Mouse (Mus musculus) forebrain, embryonic 10.5 days (tissue): ENCODE data around the gene Trio. TPM values are rescaled to one million over a fixed set of nuclear protein-coding genes. Genes with fewer than 3 reads are reported as not detected.

ENCODE experiments used
- DNase-seq: peaks from one replicate; pipeline ENCODE4 v3.0.0-alpha.2; 2017; ENCODE audit warnings: low spot score; ENCODE audit errors: extremely low spot score
- H3K27ac ChIP-seq: fragments of 300-500 bp; sonication (generic); 2 replicates; pipeline ENCODE4 v1.5.1; 2016; ENCODE audit warnings: mild to moderate bottlenecking
- H3K27me3 ChIP-seq: fragments of 300-500 bp; sonication (generic); 2 replicates; pipeline ENCODE4 v1.6.1; 2016; ENCODE audit warnings: mild to moderate bottlenecking; ENCODE audit not compliant: poor library complexity, severe bottlenecking
- H3K36me3 ChIP-seq: fragments of 300-500 bp; sonication (generic); replicated peaks from 2 replicates; pipeline ENCODE4 v1.6.1; 2016; ENCODE audit warnings: mild to moderate bottlenecking, moderate library complexity
- H3K4me1 ChIP-seq: fragments of 300-500 bp; sonication (generic); 2 replicates; pipeline ENCODE4 v1.6.1; 2016
- H3K4me3 ChIP-seq: fragments of 300-500 bp; sonication (generic); 2 replicates; pipeline ENCODE4 v1.5.1; 2016; ENCODE audit warnings: mild to moderate bottlenecking, moderate library complexity
- H3K9me3 ChIP-seq: fragments of 300-500 bp; sonication (generic); 2 replicates; pipeline ENCODE4 v1.6.1; 2016; ENCODE audit warnings: mild to moderate bottlenecking, moderate library complexity
- WGBS: fragments of 180-500 bp; shearing (Covaris S2); methylation state at CpG from one replicate; pipeline ENCODE4 v1.1.7; 2016; 5-methylcytosine and 5-hydroxymethylcytosine counted together
- polyA plus RNA-seq: library from polyadenylated mRNA; unstranded; fragments of >200 nt; fragmentation: Nextera tagmentation; extraction: Ambion mirVana; gene quantifications from 2 replicates; pipeline ENCODE4 v1.2.1, GENCODE M21; 2016

The Trio gene
- polyA plus RNA-seq, 1 experiment from 2014 or later, result 29.2 TPM

DNA sequence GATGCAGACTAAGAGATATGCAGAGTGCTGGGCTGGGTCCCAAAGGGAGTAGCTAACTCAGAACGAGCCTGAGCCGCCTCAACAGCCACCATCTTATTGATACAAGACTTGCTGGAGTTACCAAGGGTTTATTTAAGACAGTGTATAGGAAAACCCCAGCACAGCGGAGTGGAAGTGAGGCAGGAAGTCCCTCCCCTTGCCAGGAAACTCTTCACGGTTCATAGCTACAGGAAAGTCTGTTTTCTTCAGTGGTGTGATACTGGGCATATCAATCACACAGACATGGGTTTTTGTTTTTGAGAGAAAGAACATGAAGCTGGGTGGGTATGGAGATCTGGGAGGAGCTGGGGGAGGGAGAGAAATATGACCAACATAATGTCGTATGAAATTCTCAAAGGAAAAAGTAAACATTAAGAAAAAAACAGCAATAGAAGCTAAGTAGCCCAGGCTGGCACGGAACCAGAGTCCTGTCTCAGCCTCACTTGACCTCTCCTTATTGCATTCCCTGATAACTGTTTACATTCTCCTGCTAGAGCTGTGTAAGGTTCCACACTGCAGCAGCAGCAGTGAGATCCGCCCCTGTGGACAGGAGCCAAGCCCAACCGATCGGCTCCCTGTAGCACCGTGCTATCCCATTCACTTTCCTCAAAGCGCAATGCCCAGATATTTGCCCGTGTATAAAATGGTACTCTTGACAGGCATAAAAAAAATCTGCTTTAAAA, 240.2 kb downstream of the Trio start:
- Histone ChIP-seq H3K36me3 (0 out of 2 replicates have a peak, but pooled peaks cover 3% of the 10 kb centered on the region), H3K4me1 (peaks cover 100% of the 10 kb centered on the region), H3K9me3 (no peaks in the 10 kb centered on the region), H3K4me3 (peak overlapping the region; percentile 7; the same call in 1 of the 2 replicates), H3K27ac (peak overlapping the region; percentile 89), H3K27me3 (no peaks in the 10 kb centered on the region)
- 78% methylated on average over 12 of the region's 12 CpGs for WGBS
- no peak for DNase-seq

DNA sequence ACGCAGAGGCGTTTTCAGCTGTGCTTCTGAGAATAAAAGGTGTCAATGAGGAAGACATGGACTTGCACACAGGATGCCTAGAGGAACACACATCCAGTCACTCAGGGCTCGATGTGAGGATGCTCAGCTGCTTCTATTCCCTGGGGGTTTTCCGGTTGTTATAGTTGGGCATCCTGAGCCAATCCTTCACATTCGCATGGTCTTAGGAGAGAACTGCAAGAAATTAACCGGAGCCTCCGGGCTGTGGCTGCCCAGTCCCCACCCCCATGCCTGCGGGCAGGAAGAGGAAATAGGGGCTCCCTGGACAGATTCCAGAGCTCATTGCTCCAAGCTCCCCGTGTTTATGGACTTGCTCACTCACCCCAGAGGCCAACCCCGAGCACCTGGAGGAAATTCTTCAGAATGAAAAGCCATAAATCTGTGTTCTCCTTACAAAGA, 241.5 kb downstream of the Trio start:
- peak overlapping the region; percentile 4; the same call in 1 of the 2 replicates for H3K4me3 ChIP-seq
- H3K4me1 ChIP-seq, result peaks cover 100% of the 10 kb centered on the region
- H3K27me3 ChIP-seq, result no peaks in the 10 kb centered on the region
- no peak for DNase-seq
- 0 out of 2 replicates have a peak, but pooled peaks cover 3% of the 10 kb centered on the region for H3K36me3 ChIP-seq
- peak overlapping the region; percentile 89 for H3K27ac ChIP-seq
- H3K9me3 ChIP-seq, result no peaks in the 10 kb centered on the region
- 43% methylated on average over 10 of the region's 10 CpGs for WGBS

DNA sequence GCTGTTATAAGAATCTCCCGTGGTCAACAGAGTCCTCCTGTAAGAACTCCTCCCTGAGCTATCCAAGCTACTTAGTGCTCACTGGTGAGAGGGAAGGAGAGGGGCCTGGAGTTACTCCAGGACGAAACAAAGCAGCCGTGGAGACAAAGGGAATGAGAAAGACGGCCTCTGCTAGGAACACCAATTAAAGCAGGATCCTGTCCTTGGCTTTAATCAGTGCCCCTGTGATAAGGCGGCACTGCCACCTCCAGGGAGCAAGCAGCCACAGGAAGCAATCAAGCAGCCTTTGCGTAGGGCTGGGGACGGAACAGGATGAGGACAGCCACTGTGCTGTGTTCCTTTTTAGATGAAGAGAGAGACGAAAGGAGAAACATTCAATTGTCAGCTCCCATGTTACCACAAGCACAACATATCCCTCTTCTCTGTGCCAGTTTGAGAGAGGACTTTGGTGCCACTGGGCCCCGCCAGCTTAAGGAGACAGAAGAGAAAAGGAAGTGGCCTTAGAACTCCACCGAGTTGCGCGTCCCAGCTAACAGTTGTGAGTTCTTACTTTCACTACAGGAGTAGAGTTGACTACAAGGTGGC, 242.0 kb downstream of the Trio start:
- WGBS, result 24% methylated on average over 12 of the region's 12 CpGs
- peak overlapping the region; percentile 4; the same call in 1 of the 2 replicates for H3K4me3 ChIP-seq
- H3K27ac ChIP-seq, result peak overlapping the region; percentile 89
- H3K36me3 ChIP-seq, result 0 out of 2 replicates have a peak, but pooled peaks cover 3% of the 10 kb centered on the region
- H3K4me1 ChIP-seq, result peaks cover 100% of the 10 kb centered on the region
- no peaks in the 10 kb centered on the region for H3K9me3 ChIP-seq
- no peaks in the 10 kb centered on the region for H3K27me3 ChIP-seq
- DNase-seq, result peak; percentile 63

DNA sequence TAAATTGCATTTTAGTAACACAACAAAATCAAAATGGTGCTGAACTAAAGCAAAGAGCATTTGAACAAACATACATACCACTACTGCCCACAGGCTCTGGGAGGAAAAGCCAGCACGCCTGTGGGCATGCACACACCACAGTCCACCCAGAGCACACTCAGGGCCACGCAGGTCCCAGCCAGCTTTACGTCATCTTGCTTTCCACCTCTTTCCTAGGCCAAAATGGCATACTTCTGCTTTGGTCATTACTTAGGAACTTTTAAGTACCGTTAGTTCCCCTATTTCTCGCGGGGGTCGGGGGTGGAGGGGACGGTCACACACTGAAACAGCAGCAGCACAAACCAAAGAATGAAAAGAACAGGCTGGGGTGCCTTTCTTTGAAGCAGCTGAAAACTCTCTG, 242.6 kb downstream of the Trio start:
- H3K36me3 ChIP-seq, result 0 out of 2 replicates have a peak, but pooled peaks cover 3% of the 10 kb centered on the region
- peaks cover 100% of the 10 kb centered on the region for H3K4me1 ChIP-seq
- H3K27ac ChIP-seq, result peak overlapping the region; percentile 89
- 24% methylated on average over 8 of the region's 8 CpGs for WGBS
- H3K9me3 ChIP-seq, result no peaks in the 10 kb centered on the region
- H3K27me3 ChIP-seq, result no peaks in the 10 kb centered on the region
- DNase-seq, result peak; percentile 37
- peak overlapping the region; percentile 4; the same call in 1 of the 2 replicates for H3K4me3 ChIP-seq

DNA sequence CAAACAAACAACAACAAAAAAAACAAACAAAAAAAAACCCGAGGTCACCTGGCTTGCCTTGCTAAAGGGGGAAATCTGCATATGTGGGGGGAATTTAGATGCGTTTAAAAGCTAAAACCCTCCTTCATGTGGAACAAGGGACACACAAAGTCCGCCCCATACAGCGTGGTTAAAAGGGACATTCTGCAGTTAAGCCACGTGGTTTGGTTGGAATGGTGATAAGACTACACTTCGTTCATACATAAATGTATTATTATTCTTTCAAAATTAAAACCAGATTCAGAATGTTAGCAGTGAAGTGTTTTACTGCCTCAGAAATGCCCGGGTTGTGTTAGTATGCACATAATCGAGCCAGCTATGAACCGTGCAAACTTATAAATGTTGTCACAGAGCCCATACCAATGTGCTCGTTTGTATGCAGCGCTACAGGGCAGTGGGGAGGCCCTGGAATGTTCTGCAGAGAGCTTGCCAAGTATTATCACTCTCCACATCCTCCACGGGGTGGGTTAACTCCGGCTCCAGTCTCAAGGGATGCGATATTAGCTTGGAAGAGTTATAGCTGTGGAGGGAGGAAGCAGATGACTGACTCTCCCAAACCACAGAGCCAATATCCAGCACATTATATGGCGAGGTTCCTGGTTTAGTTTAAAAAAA, 243.1 kb downstream of the Trio start:
- H3K9me3 ChIP-seq, result no peaks in the 10 kb centered on the region
- H3K4me1 ChIP-seq, result peaks cover 100% of the 10 kb centered on the region
- 72% methylated on average over 15 of the region's 15 CpGs for WGBS
- 0 out of 2 replicates have a peak, but pooled peaks cover 3% of the 10 kb centered on the region for H3K36me3 ChIP-seq
- H3K4me3 ChIP-seq, result no peak overlapping the region
- DNase-seq, result no peak
- peak overlapping the region; percentile 89 for H3K27ac ChIP-seq
- H3K27me3 ChIP-seq, result no peaks in the 10 kb centered on the region

DNA sequence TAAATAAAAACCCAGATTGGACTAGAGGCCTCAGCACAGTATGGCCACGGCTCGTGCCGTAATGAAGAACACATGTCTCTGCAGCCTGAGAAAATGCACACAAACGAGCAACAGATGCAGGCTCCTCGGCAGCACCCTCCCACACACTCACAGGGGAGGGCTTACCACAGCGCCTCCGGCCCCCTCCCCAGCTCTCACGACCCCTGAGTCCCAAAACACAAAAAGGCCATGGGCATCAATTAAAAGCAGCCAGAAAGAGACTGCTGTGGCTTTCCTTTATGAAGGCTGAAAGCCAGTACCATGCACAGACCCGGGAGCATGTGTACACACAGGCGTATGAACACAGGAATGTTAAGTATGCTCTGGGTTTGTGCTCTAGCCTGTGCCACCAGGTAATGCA, 245.8 kb downstream of the Trio start:
- H3K27ac ChIP-seq, result peak overlapping the region; percentile 89
- no peaks in the 10 kb centered on the region for H3K9me3 ChIP-seq
- DNase-seq, result peak; percentile 58
- 0 out of 2 replicates have a peak, but pooled peaks cover 6% of the 10 kb centered on the region for H3K36me3 ChIP-seq
- no peak overlapping the region; the same call in 1 of the 2 replicates for H3K4me3 ChIP-seq
- H3K4me1 ChIP-seq, result peaks cover 91% of the 10 kb centered on the region
- no peaks in the 10 kb centered on the region for H3K27me3 ChIP-seq
- 32% methylated on average over 10 of the region's 10 CpGs for WGBS

DNA sequence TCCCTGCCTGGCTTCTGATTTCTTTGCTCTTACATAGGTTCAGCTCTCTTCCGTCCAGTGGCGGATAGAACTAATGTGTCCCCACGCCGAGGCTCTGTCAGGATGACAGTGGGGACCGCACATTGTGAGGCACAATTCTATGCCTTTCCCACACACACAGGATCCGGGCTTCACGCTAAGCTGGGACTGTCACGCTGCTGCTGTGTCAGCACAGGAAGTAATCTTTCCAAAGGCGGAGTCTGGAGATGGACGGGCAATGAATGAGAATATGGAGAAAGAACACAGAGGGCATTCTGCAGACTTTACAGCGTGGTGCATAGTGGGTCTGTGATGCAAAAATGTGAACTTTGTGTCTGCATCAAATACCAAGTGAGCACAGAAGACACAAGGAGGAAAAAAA, 246.2 kb downstream of the Trio start:
- H3K27ac ChIP-seq, result peak overlapping the region; percentile 89
- no peaks in the 10 kb centered on the region for H3K27me3 ChIP-seq
- no peaks in the 10 kb centered on the region for H3K9me3 ChIP-seq
- DNase-seq, result no peak
- whole genome bisulfite sequencing, result 66% methylated on average over 11 of the region's 11 CpGs
- H3K4me3 ChIP-seq, result no peak overlapping the region
- H3K4me1 ChIP-seq, result peaks cover 88% of the 10 kb centered on the region
- peaks cover 8% of the 10 kb centered on the region for H3K36me3 ChIP-seq

DNA sequence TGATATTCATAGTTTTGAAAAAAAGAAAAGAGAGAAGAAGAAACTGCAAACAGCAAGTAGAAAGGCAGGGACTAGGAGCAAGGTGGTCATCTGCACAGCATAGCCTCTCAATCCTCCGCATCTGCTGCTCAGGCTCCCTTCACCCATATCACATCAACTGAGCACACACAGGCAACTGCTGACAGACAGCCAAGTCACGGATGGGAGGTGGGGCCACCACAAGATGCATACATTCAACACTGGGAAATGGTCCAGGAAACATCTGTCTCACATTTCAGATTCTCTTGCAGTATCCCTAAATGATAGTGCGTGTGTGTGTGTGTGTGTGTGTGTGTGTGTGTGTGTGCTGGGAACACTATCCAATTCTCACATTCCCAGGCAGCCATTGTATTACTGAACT, 247.4 kb downstream of the Trio start:
- Histone ChIP-seq H3K36me3 (peaks cover 20% of the 10 kb centered on the region), H3K4me3 (no peak overlapping the region), H3K9me3 (no peaks in the 10 kb centered on the region), H3K27me3 (no peaks in the 10 kb centered on the region), H3K4me1 (peaks cover 76% of the 10 kb centered on the region), H3K27ac (peak overlapping the region; percentile 89)
- no peak for DNase-seq
- whole genome bisulfite sequencing, result 49% methylated on average over 3 of the region's 3 CpGs

DNA sequence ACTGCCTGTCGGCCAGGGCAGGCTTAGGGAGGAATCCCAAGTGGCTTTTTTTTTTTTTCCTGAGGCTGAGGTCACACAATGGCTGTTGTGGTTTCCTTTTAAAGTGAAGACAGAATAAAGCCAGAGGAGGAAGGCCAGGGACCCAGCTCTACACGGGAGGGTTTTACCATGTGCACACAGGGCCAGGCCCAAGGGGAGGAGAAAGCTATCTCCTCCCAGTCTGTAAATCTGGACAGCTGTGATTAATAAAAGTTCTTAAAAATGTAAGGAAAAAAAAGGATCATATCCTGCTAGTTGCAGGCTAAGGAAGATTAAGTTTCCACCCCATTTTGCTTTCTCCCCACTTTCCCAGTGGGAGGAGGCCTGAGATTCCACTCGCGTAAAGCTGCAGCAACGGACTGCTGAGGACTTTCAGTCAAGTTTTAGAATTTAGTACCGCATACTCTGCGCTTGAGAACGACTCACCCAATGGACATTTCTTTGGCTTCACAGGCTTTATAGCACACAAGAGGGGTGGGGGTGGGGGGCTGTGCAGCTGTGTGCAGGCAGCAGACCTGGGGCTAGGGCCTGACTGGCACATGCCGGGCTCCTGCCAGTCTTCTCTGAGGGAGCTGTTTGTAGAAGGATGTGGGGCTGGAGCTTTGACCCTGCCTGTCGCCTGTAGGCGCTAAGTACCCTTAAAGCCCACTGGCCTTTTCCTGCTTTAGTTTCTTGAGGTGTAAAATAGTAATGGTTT, 248.0 kb downstream of the Trio start:
- Histone ChIP-seq H3K27me3 (no peaks in the 10 kb centered on the region), H3K36me3 (peaks cover 26% of the 10 kb centered on the region), H3K4me3 (no peak overlapping the region), H3K9me3 (no peaks in the 10 kb centered on the region), H3K4me1 (peaks cover 70% of the 10 kb centered on the region), H3K27ac (peak overlapping the region; percentile 89)
- no peak for DNase-seq
- 40% methylated on average over 11 of the region's 11 CpGs for WGBS

DNA sequence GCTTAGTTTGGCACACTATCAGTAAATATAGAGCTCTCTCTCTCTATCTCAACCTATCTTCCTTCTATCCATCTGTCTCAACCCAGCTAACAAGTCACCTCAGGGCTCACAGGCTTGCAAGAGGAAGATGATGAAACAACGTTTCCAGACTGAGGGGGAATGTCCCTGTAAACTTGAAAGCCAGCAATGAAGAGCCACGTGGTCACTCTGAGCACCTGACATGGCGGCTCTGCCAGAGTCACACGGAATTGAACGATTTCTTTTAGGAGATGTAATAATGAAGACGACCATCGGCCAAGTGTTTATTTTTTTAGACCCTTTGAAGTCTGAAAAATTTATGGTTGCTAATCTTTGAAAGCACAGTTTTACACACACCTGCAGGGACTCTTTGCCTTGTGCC, 251.2 kb downstream of the Trio start:
- DNase-seq, result no peak
- H3K27ac ChIP-seq, result no peak overlapping the region
- H3K4me3 ChIP-seq, result no peak overlapping the region
- no peaks in the 10 kb centered on the region for H3K9me3 ChIP-seq
- 91% methylated on average over 7 of the region's 7 CpGs for WGBS
- H3K36me3 ChIP-seq, result peaks cover 53% of the 10 kb centered on the region
- no peaks in the 10 kb centered on the region for H3K27me3 ChIP-seq
- H3K4me1 ChIP-seq, result peaks cover 60% of the 10 kb centered on the region

DNA sequence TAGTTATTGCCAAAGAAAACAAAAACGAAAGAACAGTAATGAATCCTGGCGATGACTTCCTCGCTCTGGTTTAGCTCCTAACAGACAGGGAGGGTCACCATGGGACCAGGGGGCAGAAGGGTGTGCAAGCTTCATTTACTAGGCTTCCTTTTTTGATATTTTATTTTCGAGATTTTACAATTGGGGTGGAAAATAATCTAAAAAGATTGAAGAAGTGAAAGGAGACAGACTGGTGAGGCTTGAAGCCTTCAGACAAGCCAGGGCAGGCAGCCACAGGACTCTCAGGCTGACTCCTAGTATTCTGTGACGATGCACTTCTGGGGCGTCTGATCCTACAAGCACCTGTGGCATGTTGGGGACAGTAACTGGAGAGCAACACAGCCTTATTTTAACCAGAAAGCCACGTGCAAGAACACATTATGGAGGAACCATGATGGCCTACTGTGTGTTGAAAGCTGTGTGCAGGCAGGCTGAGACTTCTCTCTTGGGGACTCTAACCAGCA, 253.5 kb downstream of the Trio start:
- Histone ChIP-seq H3K9me3 (no peaks in the 10 kb centered on the region), H3K27me3 (no peaks in the 10 kb centered on the region), H3K4me3 (no peak overlapping the region), H3K36me3 (peaks cover 76% of the 10 kb centered on the region), H3K27ac (no peak overlapping the region), H3K4me1 (peaks cover 40% of the 10 kb centered on the region)
- no peak for DNase-seq
- WGBS, result 86% methylated on average over 7 of the region's 7 CpGs

DNA sequence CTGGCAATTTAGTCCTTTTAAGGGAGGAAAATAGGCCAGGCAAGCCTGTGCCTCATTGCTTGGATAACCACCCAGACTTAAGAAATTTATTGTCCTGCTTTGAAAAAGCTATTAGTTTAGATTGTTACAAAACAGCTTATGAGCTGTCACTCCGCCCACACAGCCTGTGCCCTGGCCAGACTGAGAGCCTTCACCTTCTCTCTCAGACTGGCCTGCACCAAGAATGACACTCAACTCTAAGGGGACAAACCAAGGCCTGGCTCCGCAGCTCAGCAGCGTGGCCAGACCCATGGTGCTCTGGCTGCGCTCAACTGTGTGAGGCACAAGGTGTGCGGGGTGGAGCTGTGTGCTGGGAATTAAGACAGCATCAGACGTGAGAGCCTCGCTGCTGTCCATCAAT, 254.1 kb downstream of the Trio start:
- H3K27me3 ChIP-seq, result no peaks in the 10 kb centered on the region
- H3K4me1 ChIP-seq, result peaks cover 34% of the 10 kb centered on the region
- H3K9me3 ChIP-seq, result no peaks in the 10 kb centered on the region
- 87% methylated on average over 7 of the region's 7 CpGs for WGBS
- no peak overlapping the region for H3K4me3 ChIP-seq
- no peak for DNase-seq
- H3K36me3 ChIP-seq, result peaks cover 82% of the 10 kb centered on the region
- H3K27ac ChIP-seq, result no peak overlapping the region
